Mouse (Mus musculus) hindbrain, embryonic 16.5 days (tissue): ENCODE measurements at regions not wholly inside any gene's neighbourhood (a gene's known extent, or its start where the extent isn't known, plus 50 kb on each side); places are given as distances from the start of the nearest gene placed in this dataset.

ENCODE experiments used
- ATAC-seq: fragments of 200-750 bp; cut with Nextera tagmentation; 2 replicates; pipeline ENCODE4 v1.8.0; 2017; ENCODE audit warnings: moderate TSS enrichment, moderate library complexity
- H3K27ac ChIP-seq: fragments of 300-500 bp; sonication (generic); 2 replicates; pipeline ENCODE4 v1.5.1; 2014; ENCODE audit warnings: low read depth, mild to moderate bottlenecking, control low read depth, low read length, moderate library complexity
- H3K27me3 ChIP-seq: fragments of 300-500 bp; sonication (generic); replicated peaks from 2 replicates; pipeline ENCODE4 v1.6.1; 2014; ENCODE audit warnings: low read length; ENCODE audit not compliant: control insufficient read depth, insufficient read depth
- H3K36me3 ChIP-seq: fragments of 300-500 bp; sonication (generic); 2 replicates; pipeline ENCODE4 v1.6.1; 2014; ENCODE audit warnings: mild to moderate bottlenecking, low read length, moderate library complexity, mixed read lengths; ENCODE audit not compliant: control insufficient read depth, insufficient read depth
- H3K4me1 ChIP-seq: fragments of 300-500 bp; sonication (generic); 2 replicates; pipeline ENCODE4 v1.6.1; 2014; ENCODE audit warnings: low read depth, low read length; ENCODE audit not compliant: control insufficient read depth, insufficient read depth
- H3K4me2 ChIP-seq: fragments of 300-500 bp; sonication (generic); 2 replicates; pipeline ENCODE4 v1.6.1; 2014; ENCODE audit warnings: mild to moderate bottlenecking, low read length, control low read depth, moderate library complexity
- H3K4me3 ChIP-seq: fragments of 300-500 bp; sonication (generic); 2 replicates; pipeline ENCODE4 v1.5.1; 2014; ENCODE audit warnings: mild to moderate bottlenecking, low read length, control low read depth, moderate library complexity
- H3K9ac ChIP-seq: fragments of 300-500 bp; sonication (generic); 2 replicates; pipeline ENCODE4 v1.6.1; 2014; ENCODE audit warnings: low read depth, mild to moderate bottlenecking, control low read depth, low read length, moderate library complexity
- H3K9me3 ChIP-seq: fragments of 300-500 bp; sonication (generic); 2 replicates; pipeline ENCODE4 v1.6.1; 2014; ENCODE audit warnings: mild to moderate bottlenecking, low read length, moderate library complexity; ENCODE audit not compliant: control insufficient read depth
- WGBS: fragments of 180-500 bp; shearing (Covaris S2); extraction: QIAGEN DNeasy Blood & Tissue Kit; methylation state at CpG from one replicate; pipeline ENCODE4 v1.1.7; 2014; 5-methylcytosine and 5-hydroxymethylcytosine counted together

DNA sequence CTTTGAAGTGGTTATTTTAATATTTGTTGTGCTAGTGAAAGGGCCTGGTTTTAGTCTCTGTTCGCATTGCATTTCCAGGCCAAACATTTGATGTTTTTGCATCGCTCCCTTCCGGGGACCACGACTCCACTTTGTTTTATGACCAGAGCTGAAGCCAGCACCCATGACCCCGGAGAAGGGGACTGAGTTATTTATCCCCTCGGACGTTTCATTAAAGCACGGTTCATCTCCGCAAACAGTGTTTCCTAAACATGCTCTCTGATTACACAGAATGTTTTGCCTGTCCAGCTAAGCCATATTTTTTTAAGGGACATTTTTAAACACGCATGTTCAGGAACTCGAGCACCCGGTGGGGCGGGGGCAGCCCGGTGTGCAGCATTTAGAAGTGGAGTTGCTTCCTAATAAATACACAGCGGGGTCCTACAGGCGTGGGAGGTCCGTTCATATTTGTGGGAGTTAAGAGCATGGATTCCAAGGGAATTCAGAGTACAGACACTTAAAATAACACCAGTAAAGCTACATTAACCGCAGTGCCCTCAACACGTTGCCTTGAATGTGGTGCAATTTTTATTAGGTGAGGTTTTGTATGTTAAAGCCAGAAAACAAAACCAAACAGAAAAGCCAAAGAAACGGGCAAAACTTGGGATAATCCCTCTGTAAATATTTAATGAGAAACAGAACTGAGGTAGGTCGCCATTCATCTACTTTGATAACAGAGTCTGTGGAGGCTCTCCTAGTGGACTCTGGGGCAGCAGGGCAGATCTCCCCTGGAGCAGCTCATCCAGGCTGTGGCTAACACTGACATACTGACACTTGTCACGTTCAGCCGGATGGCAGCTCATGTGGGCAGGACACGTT, 154.8 kb upstream of the Npvf start:
- H3K36me3 ChIP-seq = no peaks in the 10 kb centered on the region
- H3K4me1 ChIP-seq = peaks cover 8% of the 10 kb centered on the region
- H3K9me3 ChIP-seq = no peaks in the 10 kb centered on the region
- 0 out of 2 replicates have a peak overlapping the region, but pooled peaks have one; percentile 2 for H3K9ac ChIP-seq
- WGBS = 52% methylated on average over 24 of the region's 24 CpGs
- no peak overlapping the region for H3K27ac ChIP-seq
- no peak for ATAC-seq
- H3K4me3 ChIP-seq = no peak overlapping the region
- no peaks in the 10 kb centered on the region for H3K27me3 ChIP-seq
- H3K4me2 ChIP-seq = no peak overlapping the region

DNA sequence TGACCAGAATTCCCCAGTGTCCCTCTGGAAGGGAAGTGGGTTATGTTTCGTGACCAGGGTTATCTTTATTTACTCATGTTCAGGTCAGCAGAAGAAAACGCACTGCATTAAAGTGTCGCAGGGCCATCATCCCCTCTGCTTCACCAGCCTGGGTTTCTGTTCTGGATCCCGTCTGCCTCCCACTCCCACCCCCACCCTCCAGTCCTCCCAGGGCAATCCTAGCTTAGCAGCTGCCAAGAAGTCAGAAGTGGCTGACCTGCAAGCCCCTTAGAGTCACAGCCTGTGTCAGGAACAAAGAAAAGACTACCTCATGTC, 155.4 kb upstream of the Npvf start:
- Histone ChIP-seq H3K27me3 (no peaks in the 10 kb centered on the region), H3K27ac (no peak overlapping the region)
- WGBS = 37% methylated on average over 4 of the region's 4 CpGs

DNA sequence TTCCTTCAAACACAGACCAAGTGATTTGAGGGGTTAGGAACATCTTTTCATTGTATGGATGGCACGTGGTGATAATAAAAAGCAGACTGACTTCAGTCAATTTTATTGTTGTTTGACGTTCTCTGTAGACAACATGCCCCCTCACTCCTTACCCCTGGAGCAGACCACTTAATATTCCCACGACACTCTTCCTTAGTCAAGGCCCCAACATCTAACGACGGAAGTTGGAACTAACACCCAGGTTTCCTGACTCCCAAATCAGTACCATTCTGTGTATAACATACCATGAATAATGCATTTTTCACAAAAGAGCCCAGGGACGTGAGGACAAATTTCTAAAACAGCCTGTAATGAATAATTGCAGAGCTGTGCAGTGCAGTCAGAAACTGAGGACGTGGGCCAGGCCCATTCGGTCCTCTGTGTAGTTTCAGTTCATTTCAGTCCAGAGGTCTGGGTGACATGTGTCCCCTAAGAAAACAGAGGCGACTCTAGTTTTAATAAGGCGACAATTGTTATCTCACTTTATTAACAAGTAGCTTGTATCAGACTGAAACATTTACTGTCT, 160.8 kb upstream of the Npvf start:
- Histone ChIP-seq H3K4me1 (peaks cover 4% of the 10 kb centered on the region; the same call in 1 of the 2 replicates), H3K9ac (no peak overlapping the region), H3K9me3 (no peaks in the 10 kb centered on the region), H3K4me2 (no peak overlapping the region), H3K27me3 (no peaks in the 10 kb centered on the region), H3K4me3 (no peak overlapping the region), H3K27ac (peak overlapping the region; percentile 25; the same call in 1 of the 2 replicates), H3K36me3 (no peaks in the 10 kb centered on the region)
- WGBS = 32% methylated on average over 10 of the region's 10 CpGs
- ATAC-seq = peak; percentile 45; the same call in 1 of the 2 replicates

More for the DNA sequence above, 155.4 kb upstream of the Npvf start:
- Histone ChIP-seq H3K9ac (0 out of 2 replicates have a peak overlapping the region, but pooled peaks have one; percentile 2), H3K9me3 (no peaks in the 10 kb centered on the region), H3K4me1 (peaks cover 8% of the 10 kb centered on the region), H3K4me3 (no peak overlapping the region), H3K4me2 (no peak overlapping the region), H3K36me3 (no peaks in the 10 kb centered on the region)
- no peak for ATAC-seq

- H3K4me1 ChIP-seq = peaks cover 4% of the 10 kb centered on the region; the same call in 1 of the 2 replicates
- no peak overlapping the region for H3K4me2 ChIP-seq
- peak overlapping the region; percentile 16 for H3K27ac ChIP-seq
- ATAC-seq = peak; percentile 57; the same call in 1 of the 2 replicates
- H3K36me3 ChIP-seq = no peaks in the 10 kb centered on the region
- H3K9me3 ChIP-seq = no peaks in the 10 kb centered on the region
- no peaks in the 10 kb centered on the region for H3K27me3 ChIP-seq
- no peak overlapping the region for H3K4me3 ChIP-seq
- 31% methylated on average over 8 of the region's 8 CpGs for WGBS
- no peak overlapping the region for H3K9ac ChIP-seq
Observed at GRCm38 (mm10) chr6:50815579-50815978, 161.3 kb upstream of the Npvf start.

GRCm38 (mm10) chr6:50817430-50817829, 163.2 kb upstream of the Npvf start:
- ATAC-seq = no peak
- H3K27me3 ChIP-seq = no peaks in the 10 kb centered on the region
- H3K9ac ChIP-seq = no peak overlapping the region
- WGBS = 70% methylated on average over 10 of the region's 10 CpGs
- no peak overlapping the region for H3K4me3 ChIP-seq
- H3K27ac ChIP-seq = no peak overlapping the region
- peaks cover 15% of the 10 kb centered on the region for H3K4me1 ChIP-seq
- H3K9me3 ChIP-seq = no peaks in the 10 kb centered on the region
- H3K36me3 ChIP-seq = no peaks in the 10 kb centered on the region
- H3K4me2 ChIP-seq = no peak overlapping the region

GRCm38 (mm10) chr6:50818433-50818832, 164.2 kb upstream of the Npvf start:
- ATAC-seq = no peak
- WGBS = 93% methylated on average over 5 of the region's 5 CpGs
- Histone ChIP-seq H3K4me2 (no peak overlapping the region), H3K4me1 (peaks cover 18% of the 10 kb centered on the region), H3K27me3 (no peaks in the 10 kb centered on the region), H3K9ac (no peak overlapping the region), H3K36me3 (no peaks in the 10 kb centered on the region), H3K4me3 (no peak overlapping the region), H3K27ac (no peak overlapping the region), H3K9me3 (no peaks in the 10 kb centered on the region)

DNA sequence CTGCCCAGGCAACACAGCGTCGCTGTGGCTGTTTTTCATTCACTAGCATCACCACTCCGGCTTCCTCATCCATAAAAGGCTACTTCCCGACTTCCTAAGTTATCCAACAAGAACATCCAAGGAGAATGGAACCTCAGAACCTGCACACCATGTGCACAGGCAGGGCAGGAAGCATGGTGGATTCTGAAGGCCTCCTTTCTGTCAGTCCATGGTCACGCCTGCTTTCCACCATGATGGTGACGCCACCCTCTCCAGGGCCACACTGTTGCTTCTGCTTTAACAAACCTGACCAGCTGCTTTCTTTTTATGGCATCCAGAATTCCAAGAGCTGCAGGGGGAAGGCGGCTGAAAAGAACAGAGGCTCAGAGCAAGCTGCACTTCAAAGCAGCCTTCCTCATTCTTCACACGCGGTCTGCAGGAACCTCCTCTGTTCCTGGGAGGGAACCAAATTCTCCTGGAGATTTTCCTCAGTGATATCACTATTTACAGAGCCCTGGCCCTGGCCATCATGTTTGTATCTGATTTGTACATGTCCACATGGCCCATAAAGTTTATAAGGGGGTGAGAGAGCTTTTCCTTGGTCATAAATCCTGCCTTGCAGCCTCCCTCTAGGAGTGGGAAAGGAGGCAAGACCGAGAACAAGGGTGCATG, 164.8 kb upstream of the Npvf start:
- no peaks in the 10 kb centered on the region for H3K9me3 ChIP-seq
- no peak for ATAC-seq
- no peaks in the 10 kb centered on the region for H3K27me3 ChIP-seq
- peaks cover 20% of the 10 kb centered on the region for H3K4me1 ChIP-seq
- H3K4me3 ChIP-seq = no peak overlapping the region
- no peak overlapping the region for H3K4me2 ChIP-seq
- H3K9ac ChIP-seq = no peak overlapping the region
- 63% methylated on average over 10 of the region's 10 CpGs for WGBS
- H3K27ac ChIP-seq = no peak overlapping the region
- H3K36me3 ChIP-seq = no peaks in the 10 kb centered on the region

GRCm38 (mm10) chr6:50821401-50822235, 167.4 kb upstream of the Npvf start:
- Histone ChIP-seq H3K4me2 (no peak overlapping the region), H3K4me3 (no peak overlapping the region), H3K9me3 (no peaks in the 10 kb centered on the region), H3K27me3 (no peaks in the 10 kb centered on the region), H3K36me3 (no peaks in the 10 kb centered on the region), H3K9ac (no peak overlapping the region), H3K27ac (peak overlapping the region; percentile 61), H3K4me1 (peaks cover 16% of the 10 kb centered on the region)
- no peak for ATAC-seq
- WGBS = 30% methylated on average over 12 of the region's 12 CpGs
